Mouse (Mus musculus) embryonic fibroblast, embryonic 13.5 days (primary cell): ENCODE results near the gene Pim1. TPM values are rescaled to one million over a fixed set of nuclear protein-coding genes. Genes with fewer than 3 reads are reported as not detected.
"Not testable (repeated sequence)": the region's sequence is repeated elsewhere in the genome, so short reads cannot be mapped to it uniquely, and the experiment has no call there.

Experiments
- H3K27ac ChIP-seq: 2 replicates; pipeline ENCODE4 v1.5.1; 2012; ENCODE audit warnings: low read length, control low read depth, inconsistent platforms; ENCODE audit not compliant: insufficient read depth
- H3K4me1 ChIP-seq: 2 replicates; pipeline ENCODE4 v1.6.1; 2011; ENCODE audit warnings: low read length; ENCODE audit not compliant: control insufficient read depth, insufficient read depth
- H3K4me3 ChIP-seq: 2 replicates; pipeline ENCODE4 v1.5.1; 2011; ENCODE audit warnings: mild to moderate bottlenecking, control low read depth, low read length; ENCODE audit not compliant: insufficient read depth
- CTCF ChIP-seq: IDR thresholded peaks from 2 replicates; pipeline ENCODE4 v1.5.1; 2011; ENCODE audit warnings: mild to moderate bottlenecking, control low read depth, low read length, moderate library complexity, borderline replicate concordance; ENCODE audit not compliant: insufficient read depth
- POLR2A ChIP-seq: IDR thresholded peaks from 2 replicates; pipeline ENCODE4 v1.6.1; 2011; ENCODE audit warnings: low read depth, mild to moderate bottlenecking, control low read depth, low read length, moderate library complexity
- polyA plus RNA-seq: library from polyadenylated mRNA; stranded (reverse); fragments of >200 nt; gene quantifications from 2 replicates; pipeline ENCODE4 v1.2.4, GENCODE M21; 2011; ENCODE audit warnings: low read depth; ENCODE audit not compliant: missing spikeins, insufficient read length

Pim1 gene
- polyA plus RNA-seq, 1 experiment = 30.7 TPM

DNA sequence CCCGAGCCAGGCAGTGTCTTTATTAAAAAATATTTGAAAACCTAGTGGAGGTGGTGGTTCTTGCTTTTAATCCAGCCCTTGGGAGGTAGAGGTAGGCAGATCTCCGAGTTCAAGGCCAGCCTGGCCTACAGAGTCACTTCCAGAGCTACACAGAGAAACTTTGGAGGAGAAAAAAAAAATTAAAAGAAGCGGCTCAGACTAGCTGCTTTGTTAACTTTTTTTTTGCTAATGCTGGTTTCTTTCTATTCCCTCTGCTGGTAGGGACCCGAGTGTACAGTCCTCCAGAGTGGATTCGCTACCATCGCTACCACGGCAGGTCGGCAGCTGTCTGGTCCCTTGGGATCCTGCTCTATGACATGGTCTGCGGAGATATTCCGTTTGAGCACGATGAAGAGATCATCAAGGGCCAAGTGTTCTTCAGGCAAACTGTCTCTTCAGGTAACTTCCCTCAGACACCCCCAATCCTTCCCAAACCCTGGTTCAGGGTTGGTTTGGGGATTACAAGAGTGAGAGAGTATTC lies 3.0 kb downstream of the Pim1 start:
- no peak overlapping the region for H3K27ac ChIP-seq
- peaks cover 3% of the 10 kb centered on the region; the same call in 1 of the 2 replicates for H3K4me1 ChIP-seq
- no peak for TF ChIP-seq POLR2A
- H3K4me3 ChIP-seq = no peak overlapping the region

DNA sequence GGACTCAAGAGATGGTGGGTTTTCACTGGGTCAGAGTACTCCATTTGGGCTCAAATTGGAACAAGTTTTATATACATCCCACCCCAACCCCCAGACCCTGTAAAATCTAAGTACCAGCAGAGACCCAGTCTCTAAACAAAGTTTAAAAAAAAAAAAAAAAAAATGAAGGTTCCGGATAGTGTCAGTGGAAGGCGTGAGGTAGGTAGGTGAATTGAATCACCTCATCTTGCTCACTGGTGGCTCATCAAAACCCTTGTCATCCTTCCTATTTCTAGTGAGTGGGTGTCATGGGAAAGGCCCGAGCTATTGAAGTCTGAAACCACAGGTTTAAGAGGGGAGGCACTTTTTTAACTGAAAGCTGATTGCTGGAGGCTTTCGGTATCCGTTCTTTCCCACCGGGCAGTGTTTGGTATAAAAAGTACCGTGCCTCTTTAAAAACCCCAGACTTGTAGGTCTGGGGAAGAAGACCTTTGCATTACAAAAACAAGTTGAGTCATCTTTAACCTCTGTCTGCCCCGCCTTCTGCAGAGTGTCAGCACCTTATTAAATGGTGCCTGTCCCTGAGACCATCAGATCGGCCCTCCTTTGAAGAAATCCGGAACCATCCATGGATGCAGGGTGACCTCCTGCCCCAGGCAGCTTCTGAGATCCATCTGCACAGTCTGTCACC lies 3.6 kb downstream of the Pim1 start:
- H3K27ac ChIP-seq = no peak overlapping the region
- no peak overlapping the region for H3K4me3 ChIP-seq
- H3K4me1 ChIP-seq = peaks cover 3% of the 10 kb centered on the region; the same call in 1 of the 2 replicates
- TF ChIP-seq POLR2A = no peak
- no peak for TF ChIP-seq CTCF

DNA sequence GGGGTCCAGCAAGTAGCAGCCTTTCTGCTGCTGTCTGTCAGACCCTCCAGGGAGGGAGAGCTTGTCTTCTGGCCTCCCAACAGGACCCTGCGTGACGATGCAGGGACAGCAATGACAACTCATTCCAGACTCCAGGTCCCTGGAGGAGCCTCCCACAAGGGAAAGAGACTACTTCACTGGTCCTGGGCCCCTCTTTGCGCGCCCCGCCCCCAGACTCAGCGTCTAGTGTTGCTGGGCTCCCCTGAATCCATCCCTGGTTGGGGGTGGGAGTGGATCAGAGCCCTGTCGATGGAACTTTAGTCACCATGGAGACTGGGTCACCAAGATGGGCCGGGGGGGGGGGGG lies 4.2 kb downstream of the Pim1 start:
- Histone ChIP-seq H3K27ac (no peak overlapping the region), H3K4me1 (peaks cover 3% of the 10 kb centered on the region; the same call in 1 of the 2 replicates), H3K4me3 (no peak overlapping the region)
- TF ChIP-seq CTCF (no peak), POLR2A (no peak)

DNA sequence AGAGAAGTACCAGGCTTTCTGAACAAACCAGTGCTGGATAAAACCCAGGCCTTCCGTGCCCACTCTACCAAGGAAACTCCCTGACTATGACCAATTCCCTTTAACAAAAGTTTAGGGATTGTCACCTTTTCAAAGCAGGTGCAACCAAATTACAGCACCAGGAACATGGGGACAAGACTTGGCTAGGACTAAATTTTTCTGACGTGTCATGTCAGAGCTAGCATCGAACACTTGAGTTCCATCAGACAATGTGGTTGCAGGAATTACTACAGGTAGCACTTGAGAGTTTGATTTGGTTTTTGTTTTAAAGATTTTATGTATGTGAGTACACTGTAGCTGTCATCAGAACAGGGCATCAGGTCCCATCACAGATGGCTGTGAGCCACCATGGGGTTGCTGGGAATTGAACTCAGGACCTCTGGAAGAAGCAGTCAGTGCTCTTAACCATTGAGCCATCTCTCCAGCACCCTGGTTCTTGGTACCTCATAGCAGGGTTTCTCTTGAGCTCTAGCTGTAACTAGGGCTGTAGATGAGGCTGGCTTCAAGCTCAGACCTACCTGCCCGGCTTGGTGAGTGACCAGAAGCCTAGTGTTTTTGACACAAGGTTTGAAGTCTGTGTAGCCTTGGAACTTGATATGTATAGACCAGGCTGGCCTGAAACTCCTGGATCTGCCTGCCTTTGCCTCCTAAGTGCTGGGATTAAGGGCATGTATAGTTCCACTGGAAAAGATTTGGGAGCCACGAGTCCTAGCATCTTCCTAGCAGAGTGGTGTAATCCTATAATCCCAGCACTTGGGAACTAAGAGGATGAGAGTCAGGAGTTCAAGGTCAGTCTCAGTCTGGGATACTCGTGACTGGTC lies 5.9 kb downstream of the Pim1 start:
- H3K4me3 ChIP-seq = no peak overlapping the region
- H3K27ac ChIP-seq = no peak overlapping the region
- TF ChIP-seq CTCF = no peak
- no peak for TF ChIP-seq POLR2A
- H3K4me1 ChIP-seq = peaks cover 3% of the 10 kb centered on the region; the same call in 1 of the 2 replicates

DNA sequence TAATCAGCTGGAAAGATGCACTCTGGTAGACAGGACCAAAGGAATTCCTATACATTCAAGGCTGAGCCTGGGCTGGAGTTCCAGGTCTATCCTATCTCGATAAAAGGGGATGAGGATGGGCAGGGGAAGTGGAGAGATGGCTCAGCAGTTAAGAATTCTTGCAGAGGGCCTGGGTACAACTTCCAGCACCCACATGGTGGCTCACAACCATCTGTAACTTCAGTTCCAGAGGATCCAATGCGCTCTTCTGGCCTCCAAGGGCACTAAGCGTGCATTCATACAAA lies 6.5 kb downstream of the Pim1 start:
- H3K4me3 ChIP-seq = no peak overlapping the region
- H3K4me1 ChIP-seq = peaks cover 3% of the 10 kb centered on the region; the same call in 1 of the 2 replicates
- TF ChIP-seq CTCF = no peak
- no peak for TF ChIP-seq POLR2A
- H3K27ac ChIP-seq = no peak overlapping the region

DNA sequence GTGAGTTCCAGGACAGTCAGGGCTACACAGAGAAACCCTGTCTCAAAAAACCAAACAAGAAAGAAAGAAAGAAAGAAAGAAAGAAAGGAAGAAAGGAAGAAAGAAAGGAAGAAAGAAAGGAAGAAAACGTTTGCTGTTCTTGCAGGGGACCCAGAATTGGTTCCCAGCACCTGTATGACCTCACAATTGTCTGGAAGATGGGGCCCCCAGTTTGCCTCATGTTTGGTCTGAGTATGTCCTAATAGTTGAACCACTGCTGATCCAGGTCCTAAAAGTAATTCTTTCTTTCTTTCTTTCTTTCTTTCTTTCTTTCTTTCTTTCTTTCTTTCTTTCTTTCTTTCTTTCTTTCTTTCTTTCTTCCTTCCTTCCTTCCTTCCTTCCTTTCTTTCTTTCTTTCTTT lies 6.9 kb downstream of the Pim1 start:
- H3K4me3 ChIP-seq, H3K4me1 ChIP-seq, H3K27ac ChIP-seq: not testable (repeated sequence)

DNA sequence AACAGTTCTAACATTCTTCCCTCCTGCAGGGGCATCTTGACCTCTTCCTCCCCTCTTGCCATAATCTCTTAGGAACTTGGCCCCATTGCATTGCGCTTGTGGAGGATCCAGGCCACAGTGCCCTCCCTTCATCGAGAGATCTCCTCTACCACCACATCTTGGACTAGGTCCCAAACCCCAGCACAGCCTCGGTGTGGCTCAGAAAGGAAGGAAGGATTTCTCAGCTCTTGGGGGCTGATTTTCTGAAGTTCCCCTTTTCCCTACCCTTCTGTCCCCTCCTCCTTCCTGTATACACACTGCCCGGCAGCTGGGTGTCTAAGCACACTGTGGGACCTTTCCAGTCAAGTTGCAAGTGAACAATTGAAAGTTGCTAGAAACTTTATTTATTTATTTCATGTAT lies 7.5 kb downstream of the Pim1 start:
- Histone ChIP-seq H3K4me1 (peaks cover 3% of the 10 kb centered on the region; the same call in 1 of the 2 replicates), H3K27ac (no peak overlapping the region), H3K4me3 (no peak overlapping the region)
- TF ChIP-seq POLR2A = no peak
- TF ChIP-seq CTCF = no peak

DNA sequence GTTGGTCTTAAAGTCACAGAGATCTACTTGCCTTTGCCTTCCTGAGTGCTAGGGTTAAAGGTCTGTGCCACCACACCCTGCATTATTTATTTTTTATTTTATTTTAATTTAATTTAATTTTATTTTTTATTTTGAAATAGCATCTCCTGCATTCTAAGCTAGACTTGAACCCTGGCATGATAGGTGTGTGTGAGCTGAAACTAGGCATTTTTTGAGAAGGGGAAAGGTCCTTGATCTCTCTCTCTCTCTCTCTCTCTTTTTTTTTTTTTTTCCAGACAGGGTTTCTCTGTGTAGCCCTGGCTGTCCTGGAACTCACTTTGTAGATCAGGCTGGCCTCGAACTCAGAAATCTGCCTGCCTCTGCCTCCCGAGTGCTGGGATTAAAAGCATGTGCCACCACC lies 8.4 kb downstream of the Pim1 start:
- not testable (repeated sequence) for H3K4me1 ChIP-seq, H3K27ac ChIP-seq, H3K4me3 ChIP-seq

DNA sequence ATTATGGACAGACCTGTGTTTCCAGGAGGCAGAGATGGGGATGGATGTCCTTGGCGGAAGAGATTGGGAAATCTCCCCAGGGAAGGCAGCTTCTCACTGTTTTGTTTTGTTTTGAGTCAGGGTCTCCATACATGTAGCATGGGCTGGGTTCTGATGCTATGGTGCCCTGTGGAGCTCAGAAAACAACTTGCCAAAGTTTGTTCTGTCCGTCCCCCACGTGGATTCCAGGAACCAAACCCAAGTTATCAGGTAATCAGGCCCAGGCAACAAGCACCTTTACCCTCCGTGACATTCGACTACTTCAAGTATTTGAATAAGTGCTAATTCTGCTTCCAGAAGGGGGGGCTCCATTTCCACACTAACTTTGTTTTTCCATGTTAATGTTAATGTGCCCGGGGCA lies 9.0 kb downstream of the Pim1 start:
- TF ChIP-seq CTCF (no peak), POLR2A (no peak)
- Histone ChIP-seq H3K4me1 (0 out of 2 replicates have a peak, but pooled peaks cover 1% of the 10 kb centered on the region), H3K4me3 (no peak overlapping the region), H3K27ac (no peak overlapping the region)

DNA sequence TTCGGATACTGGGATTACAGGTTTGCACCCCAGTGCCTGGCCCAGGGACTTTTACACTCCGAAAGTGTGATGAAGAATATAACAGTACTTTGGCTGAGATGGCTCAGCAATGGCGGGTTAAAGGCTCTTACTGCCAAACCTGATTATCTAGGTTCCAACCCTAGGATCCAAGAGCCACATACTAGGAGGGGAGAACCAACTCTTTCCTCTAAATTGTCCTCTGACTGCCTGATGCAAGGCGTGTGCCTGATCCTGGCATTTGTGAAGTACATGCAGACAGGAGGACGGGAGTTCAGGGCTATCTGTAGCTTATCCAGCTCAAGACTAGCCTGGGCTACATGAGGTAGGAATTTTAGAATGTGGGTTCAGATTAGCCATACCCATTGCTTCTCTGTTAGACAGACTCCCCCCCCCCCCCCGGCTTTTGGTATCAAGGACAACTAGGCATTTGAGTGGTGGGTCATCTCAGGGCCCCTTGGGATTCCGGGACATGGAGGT lies 9.7 kb downstream of the Pim1 start:
- Histone ChIP-seq H3K4me1 (no peaks in the 10 kb centered on the region), H3K4me3 (no peak overlapping the region), H3K27ac (no peak overlapping the region)
- TF ChIP-seq POLR2A (no peak), CTCF (no peak)
